Mouse (Mus musculus) kidney, adult 2 months (tissue): ENCODE results near the gene Muc4.

Experiments
- CTCF ChIP-seq: fragments of 200-500 bp; conservative IDR thresholded peaks from 2 replicates; pipeline ENCODE4 v1.5.1; 2011; ENCODE audit warnings: low read depth, mild to moderate bottlenecking, control low read depth, low read length, moderate library complexity, mixed read lengths; ENCODE audit not compliant: insufficient read depth, insufficient read length
- POLR2A ChIP-seq: fragments of 200-500 bp; IDR thresholded peaks from one replicate; pipeline ENCODE4 v1.6.1; 2011; ENCODE audit warnings: low read depth, low read length, control low read depth

DNA sequence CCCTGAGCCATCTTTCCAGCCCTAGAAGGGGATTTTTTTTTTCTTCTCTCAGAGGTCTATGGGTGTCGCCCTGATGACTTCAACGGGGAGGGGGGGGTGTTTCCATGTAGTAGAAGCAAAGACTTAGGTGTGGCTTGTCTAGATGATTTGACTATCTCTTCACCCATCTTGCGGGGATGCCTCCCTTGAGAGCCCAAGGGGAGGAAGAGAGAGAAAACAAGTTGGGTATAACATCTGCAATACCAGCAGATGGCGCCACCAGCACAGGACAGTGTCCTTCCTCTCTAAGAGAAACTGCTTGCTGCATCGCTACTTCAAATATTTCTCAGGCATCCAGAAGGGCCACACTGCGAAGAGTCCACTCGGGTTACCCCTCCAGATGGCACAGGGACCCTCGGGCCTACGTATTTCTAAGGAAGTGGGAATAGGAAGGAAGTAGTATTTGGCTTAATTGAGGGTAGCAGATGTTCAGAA lies 77.2 kb downstream of the Muc4 start:
- no peak for TF ChIP-seq POLR2A
- TF ChIP-seq CTCF: peak; percentile 97
